Mouse (Mus musculus): Measurements from ENCODE around the gene Bcas1. TPM values are rescaled to one million over a fixed set of nuclear protein-coding genes. Genes with fewer than 3 reads are reported as not detected.
A peak's percentile ranks its signal among the peaks of the same experiment; 100 is the strongest.

The Bcas1 gene
- polyA plus RNA-seq, 1 experiment from 2014 or later = 0.72 TPM

- no peaks in the 10 kb centered on the region for H3K9me3 ChIP-seq
- peak overlapping the region; percentile 85 for H3K27ac ChIP-seq
- peak overlapping the region; percentile 1; the same call in 1 of the 2 replicates for H3K4me2 ChIP-seq
- WGBS = 13% methylated on average over 17 of the region's 18 CpGs
- H3K4me1 ChIP-seq = peaks cover 43% of the 10 kb centered on the region
- no peaks in the 10 kb centered on the region for H3K27me3 ChIP-seq
- no peak overlapping the region for H3K4me3 ChIP-seq
- no peaks in the 10 kb centered on the region for H3K36me3 ChIP-seq
- no peak overlapping the region for H3K9ac ChIP-seq
- no peak for ATAC-seq (ENCODE audit: insufficient number of reproducible peaks, low FRiP score, low TSS enrichment, low read depth)
Measured at GRCm38 (mm10) chr2:170344502-170345409, 82.9 kb downstream of the Bcas1 start.

GRCm38 (mm10) chr2:170343819-170344317, 83.8 kb downstream of the Bcas1 start:
- peak overlapping the region; percentile 85 for H3K27ac ChIP-seq
- 0 out of 2 replicates have a peak overlapping the region, but pooled peaks have one; percentile 3 for H3K4me2 ChIP-seq
- H3K36me3 ChIP-seq = no peaks in the 10 kb centered on the region
- no peak overlapping the region for H3K9ac ChIP-seq
- peak; percentile 66; the same call in 1 of the 2 replicates for ATAC-seq (ENCODE audit: insufficient number of reproducible peaks, low FRiP score, low TSS enrichment, low read depth)
- WGBS = 31% methylated on average over 10 of the region's 10 CpGs
- H3K27me3 ChIP-seq = no peaks in the 10 kb centered on the region
- H3K4me3 ChIP-seq = no peak overlapping the region
- H3K4me1 ChIP-seq = peaks cover 43% of the 10 kb centered on the region
- no peaks in the 10 kb centered on the region for H3K9me3 ChIP-seq

GRCm38 (mm10) chr2:170343133-170343818, 84.4 kb downstream of the Bcas1 start:
- Histone ChIP-seq H3K4me2 (peak overlapping the region; percentile 3; the same call in 1 of the 2 replicates), H3K27ac (peak overlapping the region; percentile 85), H3K9ac (no peak overlapping the region), H3K27me3 (no peaks in the 10 kb centered on the region), H3K9me3 (no peaks in the 10 kb centered on the region), H3K4me3 (no peak overlapping the region), H3K36me3 (no peaks in the 10 kb centered on the region), H3K4me1 (peaks cover 43% of the 10 kb centered on the region)
- 29% methylated on average over 17 of the region's 17 CpGs for WGBS
- ATAC-seq (ENCODE audit: insufficient number of reproducible peaks, low FRiP score, low TSS enrichment, low read depth) = no peak

GRCm38 (mm10) chr2:170342312-170342830, 85.3 kb downstream of the Bcas1 start:
- Histone ChIP-seq H3K9me3 (no peaks in the 10 kb centered on the region), H3K36me3 (no peaks in the 10 kb centered on the region), H3K27me3 (no peaks in the 10 kb centered on the region), H3K4me3 (no peak overlapping the region), H3K27ac (no peak overlapping the region), H3K9ac (no peak overlapping the region), H3K4me2 (no peak overlapping the region), H3K4me1 (peaks cover 39% of the 10 kb centered on the region)
- WGBS = 74% methylated on average over 12 of the region's 12 CpGs
- ATAC-seq (ENCODE audit: insufficient number of reproducible peaks, low FRiP score, low TSS enrichment, low read depth) = no peak

- H3K36me3 ChIP-seq = no peaks in the 10 kb centered on the region
- 73% methylated on average over 8 of the region's 8 CpGs for WGBS
- H3K4me2 ChIP-seq = no peak overlapping the region
- H3K4me3 ChIP-seq = no peak overlapping the region
- no peaks in the 10 kb centered on the region for H3K9me3 ChIP-seq
- peaks cover 32% of the 10 kb centered on the region for H3K4me1 ChIP-seq
- ATAC-seq (ENCODE audit: insufficient number of reproducible peaks, low FRiP score, low TSS enrichment, low read depth) = no peak
- no peak overlapping the region for H3K27ac ChIP-seq
- H3K9ac ChIP-seq = no peak overlapping the region
- no peaks in the 10 kb centered on the region for H3K27me3 ChIP-seq
Measured at GRCm38 (mm10) chr2:170341179-170341578, 86.5 kb downstream of the Bcas1 start.

GRCm38 (mm10) chr2:170336266-170336760, 91.3 kb downstream of the Bcas1 start:
- no peaks in the 10 kb centered on the region for H3K9me3 ChIP-seq
- 66% methylated on average over 9 of the region's 9 CpGs for WGBS
- H3K27me3 ChIP-seq = no peaks in the 10 kb centered on the region
- no peak overlapping the region for H3K4me3 ChIP-seq
- H3K27ac ChIP-seq = no peak overlapping the region
- no peaks in the 10 kb centered on the region for H3K36me3 ChIP-seq
- no peak overlapping the region for H3K9ac ChIP-seq
- H3K4me2 ChIP-seq = no peak overlapping the region
- no peaks in the 10 kb centered on the region for H3K4me1 ChIP-seq
- ATAC-seq (ENCODE audit: insufficient number of reproducible peaks, low FRiP score, low TSS enrichment, low read depth) = no peak

- Histone ChIP-seq H3K9ac (no peak overlapping the region), H3K4me1 (no peaks in the 10 kb centered on the region), H3K27me3 (no peaks in the 10 kb centered on the region), H3K9me3 (no peaks in the 10 kb centered on the region), H3K4me3 (no peak overlapping the region), H3K27ac (no peak overlapping the region), H3K4me2 (no peak overlapping the region), H3K36me3 (no peaks in the 10 kb centered on the region)
- no peak for ATAC-seq (ENCODE audit: insufficient number of reproducible peaks, low FRiP score, low TSS enrichment, low read depth)
- 94% methylated on average over 5 of the region's 5 CpGs for WGBS
Measured at GRCm38 (mm10) chr2:170335168-170335567, 92.5 kb downstream of the Bcas1 start.

GRCm38 (mm10) chr2:170331870-170332269, 95.8 kb downstream of the Bcas1 start:
- Histone ChIP-seq H3K4me2 (no peak overlapping the region), H3K27me3 (no peaks in the 10 kb centered on the region), H3K4me1 (no peaks in the 10 kb centered on the region), H3K9ac (no peak overlapping the region), H3K36me3 (no peaks in the 10 kb centered on the region), H3K27ac (no peak overlapping the region), H3K9me3 (no peaks in the 10 kb centered on the region), H3K4me3 (no peak overlapping the region)
- ATAC-seq (ENCODE audit: insufficient number of reproducible peaks, low FRiP score, low TSS enrichment, low read depth) = no peak
- WGBS = 63% methylated on average over 2 of the region's 2 CpGs

GRCm38 (mm10) chr2:170330466-170330865, 97.2 kb downstream of the Bcas1 start:
- Histone ChIP-seq H3K9me3 (no peaks in the 10 kb centered on the region), H3K4me2 (no peak overlapping the region), H3K4me3 (no peak overlapping the region), H3K27ac (no peak overlapping the region; the same call in 1 of the 2 replicates), H3K36me3 (no peaks in the 10 kb centered on the region), H3K9ac (no peak overlapping the region), H3K27me3 (no peaks in the 10 kb centered on the region), H3K4me1 (no peaks in the 10 kb centered on the region)
- WGBS = 64% methylated on average over 8 of the region's 8 CpGs
- no peak for ATAC-seq (ENCODE audit: insufficient number of reproducible peaks, low FRiP score, low TSS enrichment, low read depth)

GRCm38 (mm10) chr2:170329921-170330320, 97.7 kb downstream of the Bcas1 start:
- Histone ChIP-seq H3K27ac (no peak overlapping the region), H3K9me3 (no peaks in the 10 kb centered on the region), H3K9ac (no peak overlapping the region), H3K4me2 (no peak overlapping the region), H3K27me3 (no peaks in the 10 kb centered on the region), H3K4me1 (no peaks in the 10 kb centered on the region), H3K4me3 (no peak overlapping the region), H3K36me3 (no peaks in the 10 kb centered on the region)
- no peak for ATAC-seq (ENCODE audit: insufficient number of reproducible peaks, low FRiP score, low TSS enrichment, low read depth)
- WGBS = 81% methylated on average over 13 of the region's 13 CpGs

- H3K4me1 ChIP-seq = peaks cover 14% of the 10 kb centered on the region
- no peaks in the 10 kb centered on the region for H3K9me3 ChIP-seq
- peak overlapping the region; percentile 31 for H3K4me3 ChIP-seq
- peak overlapping the region; percentile 60 for H3K4me2 ChIP-seq
- H3K27ac ChIP-seq = no peak overlapping the region
- no peak; the same call in 1 of the 2 replicates for ATAC-seq (ENCODE audit: insufficient number of reproducible peaks, low FRiP score, low TSS enrichment, low read depth)
- no peaks in the 10 kb centered on the region for H3K36me3 ChIP-seq
- no peaks in the 10 kb centered on the region for H3K27me3 ChIP-seq
- WGBS = 5% methylated on average over 19 of the region's 19 CpGs
- H3K9ac ChIP-seq = peak overlapping the region; percentile 17; the same call in 1 of the 2 replicates
Measured at GRCm38 (mm10) chr2:170323925-170324347, 103.7 kb downstream of the Bcas1 start.

Data from limb, embryonic 15.5 days (tissue).